Mouse (Mus musculus) neural tube, embryonic 11.5 days (tissue): Measurements from ENCODE around the gene Tbc1d22a. TPM values are rescaled to one million over a fixed set of nuclear protein-coding genes. Genes with fewer than 3 reads are reported as not detected.

Experiments
- ATAC-seq: fragments of 200-750 bp; cut with Nextera tagmentation; 2 replicates; pipeline ENCODE4 v1.8.0; 2017; ENCODE audit warnings: moderate number of reproducible peaks, mild to moderate bottlenecking, moderate TSS enrichment, moderate library complexity; ENCODE audit not compliant: insufficient read depth, low FRiP score, low TSS enrichment
- DNase-seq: peaks from one replicate; pipeline ENCODE4 v3.0.0-alpha.2; 2015; ENCODE audit warnings: low spot score
- H3K27ac ChIP-seq: fragments of 300-500 bp; sonication (generic); 2 replicates; pipeline ENCODE4 v1.5.1; 2014; ENCODE audit warnings: low read depth, mild to moderate bottlenecking, low read length
- H3K27me3 ChIP-seq: fragments of 300-500 bp; sonication (generic); 2 replicates; pipeline ENCODE4 v1.6.1; 2014; ENCODE audit warnings: mild to moderate bottlenecking, low read length, mixed read lengths; ENCODE audit not compliant: control insufficient read depth, insufficient read depth
- H3K36me3 ChIP-seq: fragments of 300-500 bp; sonication (generic); 2 replicates; pipeline ENCODE4 v1.6.1; 2014; ENCODE audit warnings: mild to moderate bottlenecking, low read length, moderate library complexity, mixed read lengths; ENCODE audit not compliant: control insufficient read depth, insufficient read depth
- H3K4me1 ChIP-seq: fragments of 300-500 bp; sonication (generic); 2 replicates; pipeline ENCODE4 v1.6.1; 2014; ENCODE audit warnings: low read length, mixed read lengths; ENCODE audit not compliant: control insufficient read depth, insufficient read depth
- H3K4me2 ChIP-seq: fragments of 300-500 bp; sonication (generic); 2 replicates; pipeline ENCODE4 v1.6.1; 2014; ENCODE audit warnings: low read depth, mild to moderate bottlenecking, moderate library complexity
- H3K4me3 ChIP-seq: fragments of 300-500 bp; sonication (generic); 2 replicates; pipeline ENCODE4 v1.5.1; 2014; ENCODE audit warnings: low read depth, low read length
- H3K9ac ChIP-seq: fragments of 300-500 bp; sonication (generic); 2 replicates; pipeline ENCODE4 v1.6.1; 2014; ENCODE audit warnings: mild to moderate bottlenecking, low read length
- H3K9me3 ChIP-seq: fragments of 300-500 bp; sonication (generic); 2 replicates; pipeline ENCODE4 v1.6.1; 2016; ENCODE audit warnings: low read length; ENCODE audit not compliant: control insufficient read depth
- WGBS: fragments of 180-500 bp; shearing (Covaris S2); extraction: QIAGEN DNeasy Blood & Tissue Kit; methylation state at CpG from one replicate; pipeline ENCODE4 v1.1.7; 2014; 5-methylcytosine and 5-hydroxymethylcytosine counted together
- polyA plus RNA-seq: library from polyadenylated mRNA; unstranded; fragments of >200 nt; fragmentation: Nextera tagmentation; extraction: Ambion mirVana; gene quantifications from 2 replicates; pipeline ENCODE4 v1.2.1, GENCODE M21; 2014

Tbc1d22a gene
- polyA plus RNA-seq, 1 experiment from 2014 or later = 9.9 TPM

DNA sequence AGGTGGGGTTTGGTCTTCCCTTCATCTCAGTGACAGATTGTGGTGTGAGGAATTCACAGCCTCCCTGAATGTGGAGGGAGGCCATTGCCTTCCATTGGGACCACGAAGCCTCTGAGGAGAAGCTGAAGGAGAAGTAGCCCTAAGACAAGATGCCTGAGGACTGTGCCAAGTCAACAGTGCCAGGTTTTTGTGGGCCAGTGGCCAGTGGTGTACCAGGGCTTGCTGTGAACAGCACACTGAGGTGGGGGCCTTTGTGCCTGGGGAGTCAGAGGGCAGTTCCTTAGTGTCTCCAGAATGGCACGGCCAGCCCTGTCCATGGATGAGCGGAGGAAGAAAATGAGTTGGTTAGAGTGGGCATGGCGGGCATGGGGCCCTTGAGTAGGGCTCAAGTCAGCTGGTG lies 45.9 kb downstream of the Tbc1d22a start:
- Histone ChIP-seq H3K9ac (no peak overlapping the region), H3K36me3 (no peaks in the 10 kb centered on the region), H3K9me3 (no peaks in the 10 kb centered on the region), H3K4me1 (no peaks in the 10 kb centered on the region; the same call in 1 of the 2 replicates), H3K4me2 (no peak overlapping the region), H3K4me3 (no peak overlapping the region), H3K27ac (no peak overlapping the region), H3K27me3 (no peaks in the 10 kb centered on the region)
- 95% methylated on average over 4 of the region's 4 CpGs for WGBS
- no peak for DNase-seq
- no peak for ATAC-seq

DNA sequence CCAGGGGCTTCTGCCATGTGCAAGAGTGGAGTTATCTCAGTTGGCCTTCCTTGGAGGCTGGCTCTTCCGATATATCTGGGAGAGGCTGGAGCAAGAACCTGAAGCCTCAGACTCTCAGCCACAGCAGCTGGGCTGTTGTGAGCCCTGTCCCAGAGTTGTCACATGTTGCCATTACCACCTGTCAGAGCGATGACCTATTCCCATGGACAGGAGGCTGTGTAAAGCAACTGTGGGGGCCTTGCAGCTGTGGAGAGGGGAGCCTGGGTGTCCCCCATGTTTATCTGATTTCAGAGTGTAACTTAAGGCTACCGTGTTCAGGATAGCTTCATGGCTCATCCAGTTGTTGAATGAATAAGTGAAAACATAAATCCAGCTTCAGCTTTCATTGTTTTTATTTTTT lies 50.1 kb downstream of the Tbc1d22a start:
- no peaks in the 10 kb centered on the region for H3K36me3 ChIP-seq
- DNase-seq (no peak), ATAC-seq (no peak)
- no peaks in the 10 kb centered on the region for H3K9me3 ChIP-seq
- H3K4me1 ChIP-seq = peaks cover 11% of the 10 kb centered on the region
- H3K27ac ChIP-seq = no peak overlapping the region
- H3K9ac ChIP-seq = no peak overlapping the region
- H3K4me2 ChIP-seq = no peak overlapping the region
- 79% methylated on average over 3 of the region's 3 CpGs for WGBS
- H3K4me3 ChIP-seq = no peak overlapping the region
- no peaks in the 10 kb centered on the region for H3K27me3 ChIP-seq

DNA sequence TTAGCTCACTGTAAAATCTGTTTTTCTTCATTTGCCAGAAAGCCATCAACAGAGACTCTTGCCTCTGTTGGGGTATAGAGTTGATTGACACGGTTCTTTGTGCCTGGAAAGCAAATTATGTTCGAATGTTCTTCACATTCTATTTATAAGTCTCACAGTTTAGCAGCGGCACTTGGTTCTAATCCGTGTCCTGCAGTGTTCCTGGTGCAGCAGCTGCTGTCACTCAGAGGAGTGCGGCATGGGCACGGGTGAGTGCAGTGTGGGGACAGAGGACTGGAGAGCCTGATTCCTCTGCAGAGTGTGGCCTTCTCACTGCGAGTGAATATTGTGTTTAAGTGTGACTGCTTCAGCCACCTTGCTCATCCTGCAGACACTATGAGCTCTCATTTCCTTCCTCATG lies 50.5 kb downstream of the Tbc1d22a start:
- no peaks in the 10 kb centered on the region for H3K9me3 ChIP-seq
- no peak overlapping the region for H3K4me3 ChIP-seq
- 73% methylated on average over 7 of the region's 7 CpGs for WGBS
- no peaks in the 10 kb centered on the region for H3K36me3 ChIP-seq
- no peak overlapping the region for H3K9ac ChIP-seq
- ATAC-seq (no peak), DNase-seq (no peak)
- H3K27me3 ChIP-seq = no peaks in the 10 kb centered on the region
- H3K4me2 ChIP-seq = no peak overlapping the region
- no peak overlapping the region for H3K27ac ChIP-seq
- H3K4me1 ChIP-seq = peaks cover 11% of the 10 kb centered on the region

- Histone ChIP-seq H3K4me3 (no peak overlapping the region), H3K27me3 (no peaks in the 10 kb centered on the region), H3K9me3 (no peaks in the 10 kb centered on the region), H3K4me1 (peaks cover 11% of the 10 kb centered on the region), H3K36me3 (no peaks in the 10 kb centered on the region), H3K4me2 (no peak overlapping the region), H3K27ac (no peak overlapping the region), H3K9ac (no peak overlapping the region)
- no peak for ATAC-seq
- 84% methylated on average over 4 of the region's 4 CpGs for WGBS
- DNase-seq = no peak
Measured at GRCm38 (mm10) chr15:86266975-86267374, 52.7 kb downstream of the Tbc1d22a start.

GRCm38 (mm10) chr15:86268526-86268925 lies 54.3 kb downstream of the Tbc1d22a start:
- no peak overlapping the region for H3K9ac ChIP-seq
- no peaks in the 10 kb centered on the region for H3K27me3 ChIP-seq
- H3K27ac ChIP-seq = no peak overlapping the region
- H3K4me2 ChIP-seq = no peak overlapping the region
- ATAC-seq = no peak
- no peak overlapping the region for H3K4me3 ChIP-seq
- no peak for DNase-seq
- H3K9me3 ChIP-seq = no peaks in the 10 kb centered on the region
- 87% methylated on average over 1 of the region's 1 CpGs for WGBS
- no peaks in the 10 kb centered on the region for H3K36me3 ChIP-seq
- H3K4me1 ChIP-seq = peaks cover 11% of the 10 kb centered on the region

GRCm38 (mm10) chr15:86275754-86276153 lies 61.5 kb downstream of the Tbc1d22a start:
- no peak overlapping the region for H3K9ac ChIP-seq
- no peaks in the 10 kb centered on the region for H3K9me3 ChIP-seq
- no peaks in the 10 kb centered on the region for H3K36me3 ChIP-seq
- 83% methylated on average over 7 of the region's 7 CpGs for WGBS
- H3K4me3 ChIP-seq = no peak overlapping the region
- DNase-seq (no peak), ATAC-seq (no peak)
- no peak overlapping the region for H3K4me2 ChIP-seq
- no peaks in the 10 kb centered on the region for H3K27me3 ChIP-seq
- no peak overlapping the region for H3K27ac ChIP-seq
- H3K4me1 ChIP-seq = peaks cover 33% of the 10 kb centered on the region

DNA sequence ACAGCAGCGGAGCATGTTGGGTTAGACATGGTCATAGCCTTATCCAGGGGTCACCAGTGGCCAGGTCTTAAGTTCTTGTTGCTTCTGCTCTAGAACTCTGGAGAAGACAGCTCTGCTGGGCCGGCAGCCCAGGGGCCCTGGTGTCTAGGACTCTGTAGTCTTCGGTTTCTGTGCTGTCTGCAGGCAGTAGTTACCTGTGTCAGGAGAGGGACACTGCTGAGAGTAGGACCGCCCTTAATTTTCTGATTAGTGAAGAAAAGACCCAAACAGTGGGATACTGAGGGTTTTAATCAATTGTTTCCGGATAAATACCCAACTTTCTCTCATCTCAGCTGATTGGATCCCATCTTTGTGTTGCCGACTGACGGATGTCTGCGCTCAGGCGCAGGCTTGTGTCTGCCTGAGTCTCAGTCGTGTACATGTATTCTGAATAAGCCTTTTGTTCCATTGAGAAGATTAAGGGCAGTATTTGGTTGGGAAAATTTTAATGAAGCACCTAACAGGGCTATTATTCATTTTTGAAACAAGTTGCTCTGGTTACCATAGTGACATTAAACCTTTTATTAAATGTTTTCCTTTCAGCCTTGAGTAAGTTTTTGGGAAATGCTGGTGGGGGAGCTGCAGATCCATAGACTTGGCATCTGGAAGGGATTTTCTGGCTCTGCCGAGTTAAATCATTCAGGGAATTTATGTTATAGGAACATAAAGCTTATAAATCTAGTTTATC lies 62.4 kb downstream of the Tbc1d22a start:
- Histone ChIP-seq H3K4me2 (no peak overlapping the region), H3K9ac (no peak overlapping the region), H3K27me3 (no peaks in the 10 kb centered on the region), H3K36me3 (no peaks in the 10 kb centered on the region), H3K4me3 (no peak overlapping the region), H3K27ac (no peak overlapping the region), H3K9me3 (no peaks in the 10 kb centered on the region), H3K4me1 (peaks cover 33% of the 10 kb centered on the region)
- 59% methylated on average over 11 of the region's 11 CpGs for WGBS
- ATAC-seq = no peak; the same call in 1 of the 2 replicates
- DNase-seq = no peak

- H3K9me3 ChIP-seq = no peaks in the 10 kb centered on the region
- H3K4me2 ChIP-seq = no peak overlapping the region
- peaks cover 33% of the 10 kb centered on the region for H3K4me1 ChIP-seq
- peak; percentile 41; the same call in 1 of the 2 replicates for ATAC-seq
- WGBS = 51% methylated on average over 15 of the region's 15 CpGs
- H3K4me3 ChIP-seq = no peak overlapping the region
- H3K27ac ChIP-seq = no peak overlapping the region; the same call in 1 of the 2 replicates
- no peaks in the 10 kb centered on the region for H3K27me3 ChIP-seq
- no peaks in the 10 kb centered on the region for H3K36me3 ChIP-seq
- no peak overlapping the region for H3K9ac ChIP-seq
- DNase-seq = peak; percentile 41
Measured at GRCm38 (mm10) chr15:86277428-86277827, 63.2 kb downstream of the Tbc1d22a start.
